Mouse (Mus musculus): ENCODE results near the gene Mien1. TPM values are rescaled to one million over a fixed set of nuclear protein-coding genes. Genes with fewer than 3 reads are reported as not detected.

Gene Mien1
- polyA plus RNA-seq, 1 experiment: 90.3 TPM

DNA sequence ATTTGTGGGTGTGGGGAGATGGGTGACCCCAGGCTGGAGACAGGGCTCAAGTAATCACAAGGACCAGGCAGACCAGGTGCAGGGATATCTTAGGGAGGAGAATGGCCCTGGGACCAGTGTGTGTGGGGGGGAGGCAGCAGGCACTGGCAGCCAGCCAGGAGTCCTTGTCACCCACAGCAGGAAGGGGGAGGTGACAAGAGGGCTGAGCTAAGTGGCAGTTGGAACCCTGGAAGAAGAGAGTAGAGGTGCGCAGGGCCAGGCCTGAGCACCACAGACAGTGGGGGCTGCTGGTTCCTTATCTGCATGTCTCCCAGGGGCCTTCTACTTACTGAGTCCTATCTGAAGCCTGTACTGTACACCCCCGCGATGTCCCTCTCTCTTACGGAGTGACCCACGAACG, 45.5 kb downstream of the Mien1 start:
- DNase-seq (ENCODE audit: low read depth, low spot score): no peak
- 59% methylated on average over 6 of the region's 6 CpGs for WGBS

GRCm38 (mm10) chr11:98392645-98393044, 46.1 kb downstream of the Mien1 start:
- no peak for DNase-seq (ENCODE audit: low read depth, low spot score)
- whole genome bisulfite sequencing: 54% methylated on average over 4 of the region's 4 CpGs

- WGBS: 15% methylated on average over 8 of the region's 8 CpGs
- DNase-seq (ENCODE audit: low read depth, low spot score): no peak
Measured at GRCm38 (mm10) chr11:98392034-98392433, 46.8 kb downstream of the Mien1 start.

DNA sequence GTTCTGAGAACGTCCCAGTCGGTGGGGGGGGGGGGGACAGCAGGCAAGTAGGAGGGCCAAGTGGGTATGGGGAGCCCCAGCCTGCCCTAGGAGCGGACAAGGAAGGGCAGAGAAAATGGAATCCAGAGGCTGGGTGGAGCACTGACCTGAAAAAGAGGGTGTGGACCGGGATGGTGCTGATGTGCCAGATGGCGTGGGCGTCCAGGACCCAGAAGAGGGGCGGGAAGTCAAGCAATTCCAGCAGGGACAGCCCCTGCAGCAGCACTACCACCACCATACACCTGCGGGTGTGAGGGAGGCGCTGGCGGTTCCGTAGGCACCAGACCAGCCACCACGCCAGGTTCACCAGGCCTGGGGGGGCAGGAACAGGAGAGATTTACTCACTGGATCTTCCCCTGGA, 48.6 kb downstream of the Mien1 start:
- 53% methylated on average over 12 of the region's 12 CpGs for WGBS
- no peak for DNase-seq (ENCODE audit: low read depth, low spot score)

DNA sequence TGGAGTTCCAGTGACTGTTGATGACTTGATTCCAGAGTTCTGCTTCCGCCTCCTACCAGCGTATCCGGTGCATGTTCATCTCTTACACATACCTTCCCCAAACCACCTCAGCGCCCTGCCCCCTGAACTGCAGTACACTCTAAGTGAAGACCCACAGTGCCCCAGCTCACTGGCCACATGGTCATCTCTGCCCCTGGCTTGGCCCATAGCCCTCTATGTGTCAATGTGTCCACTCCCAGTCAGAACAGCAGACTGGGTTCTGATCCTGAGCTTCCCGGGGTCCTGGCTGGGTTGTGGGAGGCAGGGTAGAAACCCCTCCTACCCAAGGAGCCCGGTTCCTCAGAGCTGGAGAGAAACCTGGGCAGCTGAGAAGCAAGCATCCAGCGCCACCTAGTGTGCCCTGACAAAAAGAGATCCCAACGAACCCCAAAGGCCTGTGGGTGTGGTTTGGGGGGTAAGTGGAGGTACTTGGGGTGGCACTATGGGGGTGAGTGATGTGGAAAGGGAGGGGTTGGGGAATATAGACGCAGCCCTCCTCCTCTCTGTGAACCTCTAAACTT, 49.5 kb downstream of the Mien1 start:
- 40% methylated on average over 9 of the region's 9 CpGs for WGBS
- no peak for DNase-seq (ENCODE audit: low read depth, low spot score)

- DNase-seq (ENCODE audit: low read depth, low spot score): no peak
- 67% methylated on average over 10 of the region's 10 CpGs for WGBS
Measured at GRCm38 (mm10) chr11:98388282-98388681, 50.5 kb downstream of the Mien1 start.

Other genes with a start within 250 kb of the Mien1 start
- gene Med1, start 245.7 kb downstream of the Mien1 start, polyA plus RNA-seq (2012; rRNA removed): 7.5 and 14.6 TPM in 2 replicates
- gene Cdk12, start 235.9 kb downstream of the Mien1 start, polyA plus RNA-seq (2012; rRNA removed): 8.5 and 14.0 TPM in 2 replicates
- gene Neurod2, start 109.3 kb downstream of the Mien1 start, polyA plus RNA-seq (2012; rRNA removed): 0.04 TPM in 1 of 2 replicates, not detected in the other
- gene Ppp1r1b, start 90.6 kb downstream of the Mien1 start, polyA plus RNA-seq (2012; rRNA removed): 382 and 459 TPM in 2 replicates
- 68.3 and 98.9 TPM in 2 replicates for gene Stard3, start 80.6 kb downstream of the Mien1 start, polyA plus RNA-seq (2012; rRNA removed)
- 0.60 and 0.69 TPM in 2 replicates for gene Tcap, start 55.2 kb downstream of the Mien1 start, polyA plus RNA-seq (2012; rRNA removed)
- not detected in 2 replicates for gene Pnmt, start 52.5 kb downstream of the Mien1 start, polyA plus RNA-seq (2012; rRNA removed)
- gene Pgap3, start 38.5 kb downstream of the Mien1 start, polyA plus RNA-seq (2012; rRNA removed): 34.0 and 37.9 TPM in 2 replicates
- 62.1 and 92.7 TPM in 2 replicates for gene Erbb2, start 26.5 kb downstream of the Mien1 start, polyA plus RNA-seq (2012; rRNA removed)
- 83.7 and 92.9 TPM in 2 replicates for gene Grb7, start 7.4 kb upstream of the Mien1 start, polyA plus RNA-seq (2012; rRNA removed)
- gene Ikzf3, start 107.0 kb upstream of the Mien1 start, polyA plus RNA-seq (2012; rRNA removed): 8.1 and 15.1 TPM in 2 replicates
- 0.31 and 0.78 TPM in 2 replicates for gene Zpbp2, start 112.1 kb upstream of the Mien1 start, polyA plus RNA-seq (2012; rRNA removed)
- gene Ormdl3, start 148.4 kb upstream of the Mien1 start, polyA plus RNA-seq (2012; rRNA removed): 45.7 and 70.2 TPM in 2 replicates
- not detected in 2 replicates for gene Lrrc3c, start 159.3 kb upstream of the Mien1 start, polyA plus RNA-seq (2012; rRNA removed)
- gene Gm12355, start 186.7 kb upstream of the Mien1 start, polyA plus RNA-seq (2012; rRNA removed): not detected in 2 replicates
- not detected in 2 replicates for gene Gsdma3, start 187.4 kb upstream of the Mien1 start, polyA plus RNA-seq (2012; rRNA removed)
- gene Gsdma2, start 207.8 kb upstream of the Mien1 start, polyA plus RNA-seq (2012; rRNA removed): 0.89 and 1.8 TPM in 2 replicates
- 0.41 and 0.51 TPM in 2 replicates for gene Gsdma, start 225.4 kb upstream of the Mien1 start, polyA plus RNA-seq (2012; rRNA removed)
- 186 and 196 TPM in 2 replicates for gene Psmd3, start 243.6 kb upstream of the Mien1 start, polyA plus RNA-seq (2012; rRNA removed)

Measured in large intestine, adult 2 months (tissue).